Mouse (Mus musculus): ENCODE results near the gene Tmem63a. TPM values are rescaled to one million over a fixed set of nuclear protein-coding genes. Genes with fewer than 3 reads are reported as not detected.
A peak's percentile ranks its signal among the peaks of the same experiment; 100 is the strongest.
"Not testable (repeated sequence)": the region's sequence is repeated elsewhere in the genome, so short reads cannot be mapped to it uniquely, and the experiment has no call there.

The Tmem63a gene
- 2.0 and 3.2 TPM in 2 replicates for polyA plus RNA-seq (2015; fragmentation: Nextera tagmentation; extraction: Ambion mirVana)

GRCm38 (mm10) chr1:180942166-180943031 is at the start of gene Tmem63a:
Gene Tmem63a, plus strand, starts transcription at chr1:180942344.
- peak within 1 kb of the TSS; percentile 69 for H3K9ac ChIP-seq
- H3K27ac ChIP-seq (replicated peaks) = no peak within 1 kb of the TSS
- WGBS = under 1% methylated on average over 73 of the region's 73 CpGs
- peaks cover 70% of the 10 kb centered on the region for H3K27me3 ChIP-seq
- H3K9me3 ChIP-seq = no peaks in the 10 kb centered on the region
- no peaks in the 10 kb centered on the region for H3K36me3 ChIP-seq
- H3K4me1 ChIP-seq (replicated peaks) = peaks cover 33% of the 10 kb centered on the region
- H3K4me3 ChIP-seq = peak within 1 kb of the TSS; percentile 65
- peak within 1 kb of the TSS; percentile 97 for H3K4me2 ChIP-seq
- peak; percentile 52 for ATAC-seq (ENCODE audit: low read depth)

GRCm38 (mm10) chr1:180892808-180893207 is 49.3 kb upstream of the Tmem63a start, which contains the start of gene Lefty2:
Gene Lefty2, plus strand, starts transcription at chr1:180893108.
- Histone ChIP-seq H3K27me3 (peaks cover 41% of the 10 kb centered on the region), H3K9ac (no peak within 1 kb of the TSS), H3K36me3 (no peaks in the 10 kb centered on the region), H3K9me3 (no peaks in the 10 kb centered on the region), H3K4me3 (peak within 1 kb of the TSS; percentile 24; the same call in 1 of the 2 replicates), H3K27ac (replicated peaks) (no peak within 1 kb of the TSS), H3K4me2 (peak within 1 kb of the TSS; percentile 47; the same call in 1 of the 2 replicates), H3K4me1 (replicated peaks) (peaks cover 19% of the 10 kb centered on the region)
- WGBS = 61% methylated on average over 10 of the region's 10 CpGs
- ATAC-seq (ENCODE audit: low read depth) = no peak

GRCm38 (mm10) chr1:180894088-180894987 is 47.8 kb upstream of the Tmem63a start:
- not testable (repeated sequence) for H3K9ac ChIP-seq; H3K36me3 ChIP-seq; H3K4me1 ChIP-seq (replicated peaks); H3K9me3 ChIP-seq; H3K27ac ChIP-seq (replicated peaks)
- 0 out of 2 replicates have a peak, but pooled peaks have one; percentile 11 for ATAC-seq (ENCODE audit: low read depth)
- Histone ChIP-seq H3K27me3 (peaks cover 41% of the 10 kb centered on the region), H3K4me2 (peak overlapping the region; percentile 47), H3K4me3 (peak overlapping the region; percentile 24)
- WGBS = 5% methylated on average over 51 of the region's 51 CpGs

DNA sequence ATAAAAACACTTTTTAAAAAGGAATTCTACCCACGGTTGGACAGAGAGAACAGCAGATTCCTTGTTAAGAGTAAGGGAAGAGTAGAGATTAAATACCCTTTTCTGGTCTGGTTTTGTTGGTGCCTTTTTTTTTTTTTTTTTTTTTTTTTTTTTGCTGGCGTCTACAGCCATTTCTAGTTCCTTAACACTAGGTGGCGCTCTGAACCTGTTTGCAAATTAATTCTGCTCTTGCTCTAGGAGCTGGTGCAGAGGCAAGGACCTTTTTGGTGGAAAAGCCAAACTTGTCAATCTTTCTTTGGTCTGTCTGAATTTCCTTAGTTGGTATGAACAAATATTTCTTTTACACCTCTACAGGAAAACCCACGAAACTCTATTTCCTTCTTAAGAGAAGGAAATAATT is 41.0 kb upstream of the Tmem63a start:
- Histone ChIP-seq H3K27me3 (no peaks in the 10 kb centered on the region), H3K4me3 (no peak overlapping the region), H3K4me1 (replicated peaks) (peaks cover 20% of the 10 kb centered on the region), H3K4me2 (no peak overlapping the region), H3K9ac (no peak overlapping the region), H3K9me3 (no peaks in the 10 kb centered on the region), H3K36me3 (peaks cover 5% of the 10 kb centered on the region), H3K27ac (replicated peaks) (no peak overlapping the region)
- no peak for ATAC-seq (ENCODE audit: low read depth)
- WGBS = 1% methylated on average over 4 of the region's 4 CpGs

DNA sequence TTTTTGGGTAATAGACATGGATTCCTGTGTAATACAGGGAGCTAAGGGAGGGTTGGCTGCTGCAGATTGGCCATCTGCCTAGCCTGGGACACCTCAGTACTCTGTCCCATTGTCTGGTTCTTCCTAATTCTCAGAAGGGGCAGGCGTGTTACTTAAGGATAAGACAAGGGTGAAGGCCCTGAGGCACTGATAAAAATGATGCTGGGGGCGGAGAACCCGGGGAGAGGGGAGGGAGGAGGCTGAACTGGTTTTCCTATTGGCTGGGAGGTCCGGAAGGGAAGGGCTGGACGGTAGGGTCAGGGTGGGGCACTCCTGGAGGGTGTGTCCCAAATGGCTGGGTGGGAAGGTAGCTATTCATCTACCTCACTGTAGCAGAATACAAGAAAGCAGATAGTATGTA is 39.2 kb upstream of the Tmem63a start:
- H3K4me2 ChIP-seq = no peak overlapping the region
- H3K27me3 ChIP-seq = no peaks in the 10 kb centered on the region
- H3K9me3 ChIP-seq = no peaks in the 10 kb centered on the region
- H3K27ac ChIP-seq (replicated peaks) = no peak overlapping the region
- H3K4me1 ChIP-seq (replicated peaks) = peaks cover 27% of the 10 kb centered on the region
- no peak overlapping the region for H3K9ac ChIP-seq
- 36% methylated on average over 5 of the region's 5 CpGs for WGBS
- H3K4me3 ChIP-seq = no peak overlapping the region
- peaks cover 23% of the 10 kb centered on the region for H3K36me3 ChIP-seq
- no peak for ATAC-seq (ENCODE audit: low read depth)

DNA sequence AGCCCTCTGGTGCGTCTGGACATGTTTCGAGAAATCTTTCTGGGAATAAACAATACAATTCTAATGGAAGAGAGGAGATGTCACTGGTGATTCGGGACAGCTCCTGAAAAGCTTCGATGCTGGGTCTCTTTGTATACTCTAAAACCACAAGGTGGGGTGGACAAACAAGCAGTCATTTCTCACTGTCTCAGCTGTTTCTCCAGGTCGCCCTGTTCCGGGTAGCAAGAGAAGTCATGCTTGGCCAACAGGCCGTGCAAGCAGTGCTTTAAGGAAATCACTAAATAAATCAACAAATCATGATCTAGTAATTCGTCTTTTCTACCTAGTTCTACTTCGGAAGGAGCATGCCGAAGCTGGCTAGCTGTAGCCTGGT is 38.5 kb upstream of the Tmem63a start:
- peaks cover 30% of the 10 kb centered on the region for H3K36me3 ChIP-seq
- WGBS = 40% methylated on average over 10 of the region's 10 CpGs
- no peaks in the 10 kb centered on the region for H3K9me3 ChIP-seq
- peak overlapping the region; percentile 31 for H3K9ac ChIP-seq
- H3K27ac ChIP-seq (replicated peaks) = 0 out of 2 replicates have a peak overlapping the region, but pooled peaks have one; percentile 6
- peak overlapping the region; percentile 96 for H3K4me2 ChIP-seq
- peak overlapping the region; percentile 77 for H3K4me3 ChIP-seq
- no peaks in the 10 kb centered on the region for H3K27me3 ChIP-seq
- peak; percentile 1; the same call in 1 of the 2 replicates for ATAC-seq (ENCODE audit: low read depth)
- peaks cover 27% of the 10 kb centered on the region for H3K4me1 ChIP-seq (replicated peaks)

DNA sequence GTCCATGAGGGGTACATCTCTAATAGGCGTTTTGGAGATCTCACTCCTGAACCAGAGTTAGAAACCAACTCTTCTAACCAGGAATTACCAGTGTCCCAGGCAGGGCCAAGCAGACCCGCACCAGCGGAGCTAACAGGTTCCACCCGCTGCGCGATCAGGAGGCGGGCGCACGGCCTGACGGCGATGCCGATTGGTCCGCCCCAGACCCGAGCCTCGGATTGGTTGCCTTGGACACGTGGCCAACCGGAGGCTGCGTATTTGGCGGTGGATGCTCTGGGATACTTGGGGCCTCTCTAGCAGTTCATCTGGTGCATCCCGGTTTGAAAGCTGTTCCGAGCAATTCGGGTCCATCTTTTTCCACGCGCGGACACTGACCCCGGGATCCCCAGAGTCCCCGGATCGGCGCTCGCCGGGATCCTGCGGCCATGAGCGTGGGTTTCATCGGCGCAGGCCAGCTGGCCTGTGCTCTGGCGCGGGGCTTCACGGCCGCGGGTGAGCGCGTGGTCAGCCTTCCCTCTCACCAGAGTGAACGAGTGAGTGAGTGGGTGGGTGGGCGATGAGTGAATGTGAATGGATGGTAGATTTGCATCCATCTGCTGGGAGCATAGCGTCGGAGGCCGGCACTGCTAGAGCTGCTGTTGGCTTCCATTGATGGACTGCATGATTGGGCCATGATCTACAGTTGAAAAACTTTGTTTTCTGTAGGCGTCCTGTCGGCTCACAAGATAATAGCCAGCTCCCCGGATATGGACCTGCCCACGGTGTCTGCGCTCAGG is 37.9 kb upstream of the Tmem63a start, which contains the start of gene Pycr2:
Gene Pycr2 (plus strand): TSS at position 255 of the 776 bp plus-strand sequence.
- H3K4me1 ChIP-seq (replicated peaks) = peaks cover 27% of the 10 kb centered on the region
- under 1% methylated on average over 52 of the region's 52 CpGs for WGBS
- H3K27me3 ChIP-seq = no peaks in the 10 kb centered on the region
- H3K27ac ChIP-seq (replicated peaks) = peak within 1 kb of the TSS; percentile 88
- H3K4me3 ChIP-seq = peak within 1 kb of the TSS; percentile 77
- peak; percentile 98 for ATAC-seq (ENCODE audit: low read depth)
- H3K9me3 ChIP-seq = no peaks in the 10 kb centered on the region
- peak within 1 kb of the TSS; percentile 96 for H3K4me2 ChIP-seq
- peak within 1 kb of the TSS; percentile 91 for H3K9ac ChIP-seq
- peaks cover 31% of the 10 kb centered on the region for H3K36me3 ChIP-seq

- H3K27ac ChIP-seq (replicated peaks) = peak overlapping the region; percentile 88
Observed at GRCm38 (mm10) chr1:180904815-180905080, 37.4 kb upstream of the Tmem63a start.

DNA sequence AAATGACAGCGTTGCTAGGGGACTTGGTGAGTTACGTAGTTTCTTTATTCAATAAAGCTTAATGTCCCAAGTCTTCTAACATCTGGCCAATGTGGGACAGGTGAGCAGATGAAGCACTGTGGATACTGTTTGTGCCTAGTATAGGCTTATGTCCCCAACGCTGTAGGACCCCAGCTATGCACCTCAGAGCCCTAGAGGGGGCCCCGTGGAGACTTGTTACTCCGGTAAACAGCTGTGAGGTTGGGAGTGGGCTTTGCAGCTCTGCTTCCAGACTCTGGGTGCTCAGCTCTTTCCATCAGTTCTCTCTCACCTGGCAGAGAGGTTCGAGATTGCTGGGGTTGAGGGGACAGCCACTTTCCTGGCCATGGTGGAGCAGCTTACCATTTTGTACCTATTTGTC is 36.8 kb upstream of the Tmem63a start:
- Histone ChIP-seq H3K4me3 (peak overlapping the region; percentile 77), H3K36me3 (peaks cover 31% of the 10 kb centered on the region), H3K9ac (peak overlapping the region; percentile 91), H3K4me2 (peak overlapping the region; percentile 96), H3K4me1 (replicated peaks) (peaks cover 27% of the 10 kb centered on the region), H3K27me3 (no peaks in the 10 kb centered on the region), H3K9me3 (no peaks in the 10 kb centered on the region), H3K27ac (replicated peaks) (no peak overlapping the region)
- ATAC-seq (ENCODE audit: low read depth) = no peak
- 65% methylated on average over 6 of the region's 6 CpGs for WGBS

More at GRCm38 (mm10) chr1:180904815-180905080, 37.4 kb upstream of the Tmem63a start:
- Histone ChIP-seq H3K36me3 (peaks cover 31% of the 10 kb centered on the region), H3K27me3 (no peaks in the 10 kb centered on the region), H3K9ac (peak overlapping the region; percentile 91), H3K4me1 (replicated peaks) (peaks cover 27% of the 10 kb centered on the region), H3K4me3 (peak overlapping the region; percentile 77), H3K9me3 (no peaks in the 10 kb centered on the region), H3K4me2 (peak overlapping the region; percentile 96)
- ATAC-seq (ENCODE audit: low read depth) = no peak
- 1% methylated on average over 5 of the region's 5 CpGs for WGBS

- H3K4me2 ChIP-seq = peak overlapping the region; percentile 96; the same call in 1 of the 2 replicates
- ATAC-seq (ENCODE audit: low read depth) = no peak
- H3K27me3 ChIP-seq = no peaks in the 10 kb centered on the region
- H3K4me1 ChIP-seq (replicated peaks) = peaks cover 27% of the 10 kb centered on the region
- H3K27ac ChIP-seq (replicated peaks) = no peak overlapping the region
- H3K9ac ChIP-seq = peak overlapping the region; percentile 91
- peaks cover 31% of the 10 kb centered on the region for H3K36me3 ChIP-seq
- 95% methylated on average over 17 of the region's 17 CpGs for WGBS
- no peaks in the 10 kb centered on the region for H3K9me3 ChIP-seq
- H3K4me3 ChIP-seq = 0 out of 2 replicates have a peak overlapping the region, but pooled peaks have one; percentile 77
Observed at GRCm38 (mm10) chr1:180905876-180906275, 36.3 kb upstream of the Tmem63a start.

GRCm38 (mm10) chr1:180906461-180907147 is 35.5 kb upstream of the Tmem63a start:
- Histone ChIP-seq H3K36me3 (peaks cover 31% of the 10 kb centered on the region), H3K4me1 (replicated peaks) (peaks cover 27% of the 10 kb centered on the region), H3K4me3 (no peak overlapping the region), H3K27ac (replicated peaks) (no peak overlapping the region), H3K4me2 (no peak overlapping the region), H3K9ac (0 out of 2 replicates have a peak overlapping the region, but pooled peaks have one; percentile 22), H3K9me3 (no peaks in the 10 kb centered on the region), H3K27me3 (no peaks in the 10 kb centered on the region)
- 91% methylated on average over 24 of the region's 24 CpGs for WGBS
- no peak for ATAC-seq (ENCODE audit: low read depth)

Data from neural tube, embryonic 13.5 days (tissue).